Mouse (Mus musculus) hindbrain, embryonic 11.5 days (tissue): ENCODE data around the gene Vgll4. TPM values are rescaled to one million over a fixed set of nuclear protein-coding genes. Genes with fewer than 3 reads are reported as not detected.

Experiments used
- ATAC-seq: fragments of 200-750 bp; cut with Nextera tagmentation; 2 replicates; pipeline ENCODE4 v1.8.0; 2017; ENCODE audit warnings: mild to moderate bottlenecking, moderate TSS enrichment, moderate library complexity; ENCODE audit not compliant: low FRiP score
- DNase-seq: peaks from one replicate; pipeline ENCODE4 v3.0.0-alpha.2; 2015; ENCODE audit warnings: low spot score
- H3K27ac ChIP-seq: fragments of 300-500 bp; sonication (generic); 2 replicates; pipeline ENCODE4 v1.5.1; 2014; ENCODE audit warnings: mild to moderate bottlenecking, low read depth, low read length
- H3K27me3 ChIP-seq: fragments of 300-500 bp; sonication (generic); 2 replicates; pipeline ENCODE4 v1.6.1; 2014; ENCODE audit warnings: mild to moderate bottlenecking, low read length, moderate library complexity, mixed read lengths; ENCODE audit not compliant: control insufficient read depth, insufficient read depth
- H3K36me3 ChIP-seq: fragments of 300-500 bp; sonication (generic); 2 replicates; pipeline ENCODE4 v1.6.1; 2014; ENCODE audit warnings: mild to moderate bottlenecking, low read length, moderate library complexity, mixed read lengths; ENCODE audit not compliant: control insufficient read depth, insufficient read depth
- H3K4me1 ChIP-seq: fragments of 300-500 bp; sonication (generic); replicated peaks from 2 replicates; pipeline ENCODE4 v1.6.1; 2014; ENCODE audit warnings: low read length, mixed read lengths; ENCODE audit not compliant: control insufficient read depth, insufficient read depth
- H3K4me2 ChIP-seq: fragments of 300-500 bp; sonication (generic); replicated peaks from 2 replicates; pipeline ENCODE4 v1.6.1; 2014; ENCODE audit warnings: mild to moderate bottlenecking, low read depth, low read length
- H3K4me3 ChIP-seq: fragments of 300-500 bp; sonication (generic); 2 replicates; pipeline ENCODE4 v1.5.1; 2014; ENCODE audit warnings: low read depth, low read length
- H3K9ac ChIP-seq: fragments of 300-500 bp; sonication (generic); 2 replicates; pipeline ENCODE4 v1.6.1; 2014; ENCODE audit warnings: low read depth, low read length
- H3K9me3 ChIP-seq: fragments of 300-500 bp; sonication (generic); 2 replicates; pipeline ENCODE4 v1.6.1; 2016; ENCODE audit warnings: low read length; ENCODE audit not compliant: control insufficient read depth
- WGBS: fragments of 180-500 bp; shearing (Covaris S2); extraction: QIAGEN DNeasy Blood & Tissue Kit; methylation state at CpG from one replicate; pipeline ENCODE4 v1.1.7; 2014; 5-methylcytosine and 5-hydroxymethylcytosine counted together
- polyA plus RNA-seq: library from polyadenylated mRNA; unstranded; fragments of >200 nt; fragmentation: Nextera tagmentation; extraction: Ambion mirVana; gene quantifications from 2 replicates; pipeline ENCODE4 v1.2.1, GENCODE M21; 2014

Gene Vgll4
- polyA plus RNA-seq, 1 experiment from 2014 or later = 59.3 TPM

DNA sequence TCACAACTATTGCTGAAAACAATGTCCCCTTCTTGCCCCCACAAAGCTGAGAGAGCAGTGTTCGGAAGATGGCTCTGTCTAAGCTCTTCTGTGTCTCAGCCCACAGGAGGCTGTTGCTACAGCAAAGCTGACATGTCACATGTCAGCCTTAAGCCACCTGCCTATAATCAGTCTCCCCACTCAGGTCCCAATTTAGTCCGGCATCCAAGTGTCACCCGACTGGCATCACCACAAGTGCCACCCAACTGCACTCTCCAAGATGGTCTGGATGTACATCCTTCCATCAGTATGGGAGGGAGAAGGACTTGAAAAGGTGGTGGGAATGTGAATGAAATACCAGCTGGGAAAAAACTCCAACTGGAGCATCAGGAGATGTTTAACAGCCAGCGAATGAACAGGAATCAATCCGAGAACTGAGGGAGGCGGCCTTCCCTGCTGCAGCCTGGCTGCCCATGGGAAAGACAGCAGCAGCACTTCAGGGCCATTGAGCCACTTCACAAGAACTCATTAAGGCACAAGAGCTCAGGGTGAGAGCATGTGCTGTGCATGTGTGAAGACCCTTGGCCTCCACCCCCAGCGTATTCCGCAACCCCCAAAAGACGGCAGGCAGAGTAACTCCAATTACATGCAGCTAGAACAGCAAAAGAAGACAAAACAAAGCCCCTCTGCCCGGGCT lies 55.6 kb downstream of the Vgll4 start:
- peak; percentile 34; the same call in 1 of the 2 replicates for ATAC-seq
- H3K9me3 ChIP-seq = no peaks in the 10 kb centered on the region
- peak; percentile 33 for DNase-seq
- H3K27me3 ChIP-seq = no peaks in the 10 kb centered on the region
- H3K36me3 ChIP-seq = no peaks in the 10 kb centered on the region
- peaks cover 15% of the 10 kb centered on the region for H3K4me1 ChIP-seq
- no peak overlapping the region for H3K4me2 ChIP-seq
- H3K27ac ChIP-seq = no peak overlapping the region
- WGBS = 43% methylated on average over 10 of the region's 10 CpGs
- no peak overlapping the region for H3K9ac ChIP-seq
- H3K4me3 ChIP-seq = no peak overlapping the region

DNA sequence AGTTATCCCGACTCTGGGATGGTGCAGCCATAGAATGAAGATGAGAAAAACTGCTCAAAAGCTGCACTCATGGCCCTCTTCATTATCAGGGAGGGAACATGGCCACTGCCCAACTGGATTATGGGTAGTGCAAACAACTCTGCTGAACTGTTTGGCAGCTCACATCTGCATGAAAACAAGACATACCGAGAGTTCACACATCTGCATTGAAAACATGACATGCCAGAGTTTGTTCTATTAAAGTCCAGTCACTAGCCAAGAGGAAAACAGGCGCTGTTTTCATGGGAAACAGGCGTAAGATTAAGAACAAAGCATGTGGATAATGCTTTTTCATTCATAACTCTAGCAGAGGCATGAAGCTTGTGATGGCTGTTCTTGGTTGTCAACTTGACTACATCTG lies 56.7 kb downstream of the Vgll4 start:
- no peak overlapping the region for H3K4me2 ChIP-seq
- no peaks in the 10 kb centered on the region for H3K27me3 ChIP-seq
- no peak overlapping the region for H3K27ac ChIP-seq
- ATAC-seq = no peak
- H3K36me3 ChIP-seq = no peaks in the 10 kb centered on the region
- H3K9ac ChIP-seq = no peak overlapping the region
- no peak for DNase-seq
- no peaks in the 10 kb centered on the region for H3K9me3 ChIP-seq
- H3K4me1 ChIP-seq = peaks cover 6% of the 10 kb centered on the region
- H3K4me3 ChIP-seq = no peak overlapping the region
- 56% methylated on average over 4 of the region's 4 CpGs for WGBS

DNA sequence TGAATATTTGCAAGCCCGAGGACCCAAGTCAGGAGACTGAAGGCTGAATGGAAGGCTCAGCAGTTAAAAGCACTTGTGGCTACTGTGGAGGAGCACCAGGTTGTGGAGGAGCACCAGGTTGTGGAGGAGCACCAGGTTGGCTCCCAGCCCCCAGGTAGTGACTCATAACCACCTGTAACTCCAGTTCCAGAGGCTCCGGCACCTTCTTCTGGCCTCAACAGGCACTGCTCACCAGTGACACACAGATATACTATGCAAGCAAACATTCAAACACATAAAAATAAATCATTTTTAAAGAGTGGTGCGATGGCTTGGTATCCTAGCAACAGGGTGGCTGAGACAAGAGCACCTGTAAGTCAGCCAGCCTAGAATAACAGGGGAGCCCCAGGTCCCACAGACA lies 58.3 kb downstream of the Vgll4 start:
- Histone ChIP-seq H3K4me3 (no peak overlapping the region), H3K27ac (no peak overlapping the region), H3K9ac (no peak overlapping the region), H3K4me2 (no peak overlapping the region), H3K9me3 (no peaks in the 10 kb centered on the region), H3K4me1 (peaks cover 3% of the 10 kb centered on the region), H3K27me3 (no peaks in the 10 kb centered on the region), H3K36me3 (no peaks in the 10 kb centered on the region)
- DNase-seq (no peak), ATAC-seq (no peak)
- 86% methylated on average over 3 of the region's 3 CpGs for WGBS

DNA sequence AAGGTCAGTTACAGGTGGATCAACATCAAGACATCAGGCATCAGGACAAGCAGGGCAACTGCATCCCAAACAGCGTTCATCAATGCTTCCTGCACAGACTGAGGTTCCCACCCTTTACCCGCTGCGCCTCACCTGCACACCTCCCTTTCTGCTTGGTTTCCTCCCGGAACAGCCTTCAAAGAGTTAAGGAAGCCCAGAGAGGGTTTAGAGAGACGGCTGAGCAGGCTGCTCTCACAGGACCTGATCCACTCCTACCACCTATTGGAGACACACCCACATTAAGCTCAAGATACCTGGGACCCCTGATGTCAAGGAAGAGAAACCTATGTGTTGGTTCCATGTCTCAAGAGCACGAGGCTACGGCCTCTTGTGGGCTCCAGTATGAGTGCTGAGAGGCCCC lies 60.0 kb downstream of the Vgll4 start:
- H3K27me3 ChIP-seq = no peaks in the 10 kb centered on the region
- H3K27ac ChIP-seq = no peak overlapping the region
- no peak overlapping the region for H3K4me3 ChIP-seq
- no peaks in the 10 kb centered on the region for H3K9me3 ChIP-seq
- no peaks in the 10 kb centered on the region for H3K36me3 ChIP-seq
- no peak overlapping the region for H3K4me2 ChIP-seq
- no peak overlapping the region for H3K9ac ChIP-seq
- DNase-seq (no peak), ATAC-seq (no peak)
- 91% methylated on average over 7 of the region's 7 CpGs for WGBS
- peaks cover 2% of the 10 kb centered on the region for H3K4me1 ChIP-seq

DNA sequence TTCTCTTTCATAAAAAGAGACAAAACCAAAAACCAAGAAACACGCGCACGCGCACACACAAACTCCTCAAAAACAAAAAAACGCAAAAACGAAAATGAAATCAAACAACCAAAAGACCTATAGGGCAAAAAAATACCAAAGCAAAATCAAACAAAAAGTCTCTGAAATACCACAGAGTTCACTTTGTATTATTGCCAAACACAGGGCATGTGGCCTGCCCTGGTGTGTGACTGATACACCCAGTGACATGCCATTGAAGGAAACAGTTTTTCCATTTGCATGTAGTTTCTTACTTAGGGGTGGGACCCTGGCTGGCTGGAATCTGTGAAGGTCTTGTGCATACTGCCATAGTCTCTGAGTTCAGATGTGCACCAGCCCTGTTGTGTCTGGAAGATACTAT lies 62.3 kb downstream of the Vgll4 start:
- Histone ChIP-seq H3K9me3 (no peaks in the 10 kb centered on the region), H3K4me2 (no peak overlapping the region), H3K4me1 (peaks cover 4% of the 10 kb centered on the region), H3K9ac (no peak overlapping the region), H3K27ac (no peak overlapping the region), H3K27me3 (no peaks in the 10 kb centered on the region), H3K4me3 (no peak overlapping the region), H3K36me3 (no peaks in the 10 kb centered on the region)
- ATAC-seq (no peak), DNase-seq (no peak)
- 99% methylated on average over 6 of the region's 6 CpGs for WGBS

DNA sequence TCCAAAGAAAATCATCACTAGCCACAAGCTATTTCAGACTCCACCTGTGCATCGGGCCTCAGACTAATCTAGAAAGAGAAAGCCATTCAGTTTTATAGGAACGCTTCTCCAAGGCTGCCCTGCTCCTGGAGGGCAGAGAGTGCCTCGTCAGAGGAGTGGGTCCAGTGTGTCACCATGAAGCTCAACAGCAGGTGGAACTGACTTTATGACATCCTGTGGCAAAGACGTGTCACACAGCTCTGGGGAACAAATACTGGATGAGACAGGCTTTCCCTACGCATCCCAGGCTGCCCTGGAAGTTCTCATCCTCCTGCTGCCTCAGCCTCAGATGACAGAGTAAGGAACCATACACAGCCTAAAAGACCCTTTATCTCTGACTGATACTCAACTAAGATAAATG lies 63.6 kb downstream of the Vgll4 start:
- Histone ChIP-seq H3K4me1 (peaks cover 13% of the 10 kb centered on the region), H3K9ac (no peak overlapping the region), H3K4me3 (no peak overlapping the region), H3K27ac (no peak overlapping the region), H3K36me3 (no peaks in the 10 kb centered on the region), H3K4me2 (no peak overlapping the region), H3K9me3 (no peaks in the 10 kb centered on the region), H3K27me3 (no peaks in the 10 kb centered on the region)
- DNase-seq (no peak), ATAC-seq (no peak)
- WGBS = 87% methylated on average over 5 of the region's 5 CpGs

DNA sequence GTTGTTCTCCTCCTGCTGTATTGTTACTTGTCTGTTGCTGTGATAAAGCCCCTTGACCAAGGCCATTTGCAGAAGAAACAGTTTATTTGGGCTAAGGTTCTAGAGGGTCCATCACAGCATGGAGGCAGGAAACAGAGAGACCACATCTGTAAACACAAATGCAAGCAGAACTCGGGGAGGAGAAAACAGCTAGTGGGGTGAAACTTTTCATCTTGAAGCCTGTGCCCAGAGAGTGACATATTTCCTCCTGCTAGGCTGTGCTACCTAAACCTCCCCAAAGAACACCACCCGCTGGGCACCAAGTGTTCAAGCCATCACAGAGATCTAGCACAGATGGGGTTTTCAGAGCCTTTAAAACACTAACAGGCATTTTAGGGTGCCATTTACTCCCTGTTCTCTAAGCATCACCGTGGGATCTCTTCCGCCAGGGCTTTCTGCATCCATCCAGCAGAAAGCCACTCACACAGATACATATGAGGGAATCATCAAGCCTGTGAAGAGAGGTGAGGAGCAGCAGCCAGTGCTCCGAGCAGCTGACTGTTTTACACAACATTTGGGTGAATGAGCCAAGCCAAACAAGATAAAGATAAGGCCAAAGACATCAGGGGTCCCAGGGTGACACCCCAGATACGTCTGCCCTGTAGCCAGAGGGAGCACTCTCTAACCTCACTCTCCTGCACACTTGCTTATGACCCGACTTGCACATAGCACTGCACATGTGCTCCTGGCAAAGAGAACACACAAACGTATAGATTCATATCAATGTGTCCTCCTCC lies 64.4 kb downstream of the Vgll4 start:
- Histone ChIP-seq H3K9ac (no peak overlapping the region), H3K9me3 (no peaks in the 10 kb centered on the region), H3K4me3 (no peak overlapping the region), H3K4me2 (no peak overlapping the region), H3K27ac (no peak overlapping the region), H3K4me1 (peaks cover 14% of the 10 kb centered on the region), H3K27me3 (no peaks in the 10 kb centered on the region), H3K36me3 (no peaks in the 10 kb centered on the region)
- DNase-seq = no peak
- WGBS = 79% methylated on average over 8 of the region's 8 CpGs
- ATAC-seq = no peak

DNA sequence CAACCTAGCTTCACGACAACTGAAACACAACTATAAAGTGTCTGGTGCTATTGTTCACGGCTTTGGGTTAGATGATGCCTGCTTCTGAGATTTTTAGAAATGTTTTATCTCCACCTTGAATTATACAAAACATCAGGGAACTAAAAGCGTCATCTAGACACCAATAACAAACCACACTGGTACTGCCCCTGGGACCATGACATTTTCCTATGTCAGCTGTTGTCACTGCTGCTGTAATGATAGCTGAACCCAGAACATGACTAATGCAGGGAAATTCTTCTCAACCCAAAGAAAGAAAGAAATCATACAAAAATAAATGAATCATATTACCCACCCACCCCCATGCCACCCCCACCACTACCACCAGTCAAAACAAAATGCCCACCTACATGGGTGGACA lies 65.0 kb downstream of the Vgll4 start:
- Histone ChIP-seq H3K4me3 (no peak overlapping the region), H3K36me3 (no peaks in the 10 kb centered on the region), H3K9ac (no peak overlapping the region), H3K27ac (no peak overlapping the region), H3K4me1 (peaks cover 15% of the 10 kb centered on the region), H3K4me2 (no peak overlapping the region), H3K9me3 (no peaks in the 10 kb centered on the region), H3K27me3 (no peaks in the 10 kb centered on the region)
- DNase-seq (no peak), ATAC-seq (no peak)
- 93% methylated on average over 3 of the region's 3 CpGs for WGBS

DNA sequence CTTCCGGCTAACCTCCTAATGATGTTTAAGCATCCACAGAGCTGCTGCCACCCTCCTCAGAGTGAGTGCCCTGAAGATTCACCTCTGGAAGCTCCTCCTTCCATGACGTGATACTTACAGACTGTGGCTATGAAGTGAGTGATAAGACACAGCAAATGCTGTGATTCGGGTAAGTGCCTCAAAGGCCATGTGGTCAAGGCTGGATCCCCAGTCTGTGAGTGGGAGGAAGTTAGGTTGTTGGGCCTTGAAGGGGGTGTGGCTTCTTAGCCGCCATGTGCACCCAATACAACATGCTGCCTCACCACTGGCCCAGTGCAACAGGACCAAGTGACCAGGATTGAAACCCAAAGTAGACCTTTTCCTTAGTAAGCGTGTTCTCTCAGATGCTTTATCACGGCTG lies 65.6 kb downstream of the Vgll4 start:
- H3K9ac ChIP-seq = no peak overlapping the region
- H3K4me3 ChIP-seq = no peak overlapping the region
- 84% methylated on average over 6 of the region's 6 CpGs for WGBS
- H3K4me1 ChIP-seq = peaks cover 15% of the 10 kb centered on the region
- H3K27me3 ChIP-seq = no peaks in the 10 kb centered on the region
- H3K36me3 ChIP-seq = no peaks in the 10 kb centered on the region
- no peak overlapping the region for H3K27ac ChIP-seq
- H3K9me3 ChIP-seq = no peaks in the 10 kb centered on the region
- ATAC-seq = no peak
- H3K4me2 ChIP-seq = no peak overlapping the region
- no peak for DNase-seq
